Mouse (Mus musculus) hindbrain, postnatal 0 days (tissue): ENCODE measurements at regions not wholly inside any gene's neighbourhood (a gene's known extent, or its start where the extent isn't known, plus 50 kb on each side); places are given as distances from the start of the nearest gene placed in this dataset.

Source experiments
- ATAC-seq: fragments of 200-750 bp; cut with Nextera tagmentation; 2 replicates; pipeline ENCODE4 v1.8.0; 2017; ENCODE audit warnings: mild to moderate bottlenecking, moderate TSS enrichment, moderate library complexity
- DNase-seq: peaks from one replicate; pipeline ENCODE4 v3.0.0-alpha.2; 2015; ENCODE audit warnings: low spot score
- H3K27ac ChIP-seq: fragments of 300-500 bp; sonication (generic); 2 replicates; pipeline ENCODE4 v1.5.1; 2014; ENCODE audit warnings: mild to moderate bottlenecking
- H3K27me3 ChIP-seq: fragments of 300-500 bp; sonication (generic); 2 replicates; pipeline ENCODE4 v1.6.1; 2014; ENCODE audit warnings: low read length, mixed read lengths; ENCODE audit not compliant: insufficient read depth
- H3K36me3 ChIP-seq: fragments of 300-500 bp; sonication (generic); 2 replicates; pipeline ENCODE4 v1.6.1; 2014; ENCODE audit warnings: low read length, mixed read lengths; ENCODE audit not compliant: insufficient read depth
- H3K4me1 ChIP-seq: fragments of 300-500 bp; sonication (generic); 2 replicates; pipeline ENCODE4 v1.6.1; 2014; ENCODE audit warnings: antibody characterized with exemption, low read length, mixed read lengths; ENCODE audit not compliant: insufficient read depth
- H3K4me2 ChIP-seq: fragments of 300-500 bp; sonication (generic); 2 replicates; pipeline ENCODE4 v1.6.1; 2014; ENCODE audit warnings: low read depth, mild to moderate bottlenecking, low read length, moderate library complexity, mixed read lengths
- H3K4me3 ChIP-seq: fragments of 300-500 bp; sonication (generic); 2 replicates; pipeline ENCODE4 v1.5.1; 2014; ENCODE audit warnings: low read length
- H3K9ac ChIP-seq: fragments of 300-500 bp; sonication (generic); replicated peaks from 2 replicates; pipeline ENCODE4 v1.6.1; 2014; ENCODE audit warnings: mild to moderate bottlenecking, low read length, moderate library complexity, mixed read lengths
- H3K9me3 ChIP-seq: fragments of 300-500 bp; sonication (generic); 2 replicates; pipeline ENCODE4 v1.6.1; 2016; ENCODE audit warnings: low read length, mixed read lengths
- CTCF ChIP-seq: IDR thresholded peaks from 2 replicates; pipeline ENCODE4 v1.5.1; 2016; ENCODE audit warnings: antibody characterized with exemption, control low read depth, low read depth
- WGBS: fragments of 180-500 bp; shearing (Covaris S2); extraction: QIAGEN DNeasy Blood & Tissue Kit; methylation state at CpG from one replicate; pipeline ENCODE4 v1.1.7; 2014; 5-methylcytosine and 5-hydroxymethylcytosine counted together

GRCm38 (mm10) chr5:84510144-84510543, 93.0 kb upstream of the Epha5 start:
- Histone ChIP-seq H3K36me3 (no peaks in the 10 kb centered on the region), H3K27me3 (no peaks in the 10 kb centered on the region), H3K4me3 (no peak overlapping the region), H3K9ac (no peak overlapping the region), H3K9me3 (no peaks in the 10 kb centered on the region), H3K4me2 (no peak overlapping the region), H3K27ac (no peak overlapping the region), H3K4me1 (no peaks in the 10 kb centered on the region)
- no peak for DNase-seq
- TF ChIP-seq CTCF, result no peak
- no peak for ATAC-seq
- WGBS, result 76% methylated on average over 5 of the region's 5 CpGs

- no peak for TF ChIP-seq CTCF
- Histone ChIP-seq H3K27ac (no peak overlapping the region), H3K4me1 (no peaks in the 10 kb centered on the region), H3K9ac (no peak overlapping the region), H3K4me3 (no peak overlapping the region), H3K36me3 (no peaks in the 10 kb centered on the region), H3K4me2 (no peak overlapping the region), H3K27me3 (no peaks in the 10 kb centered on the region), H3K9me3 (no peaks in the 10 kb centered on the region)
- DNase-seq, result no peak
- no peak for ATAC-seq
Observed at GRCm38 (mm10) chr5:84480978-84481377, 63.8 kb upstream of the Epha5 start.
